Mouse (Mus musculus) thymus, adult 2 months (tissue): ENCODE results near the gene Tradd. TPM values are rescaled to one million over a fixed set of nuclear protein-coding genes. Genes with fewer than 3 reads are reported as not detected.

ENCODE experiments used
- DNase-seq: peaks from one replicate; pipeline ENCODE4 v3.0.0; 2021
- H3K27ac ChIP-seq: fragments of 200-500 bp; 2 replicates; pipeline ENCODE4 v1.5.1; 2012; ENCODE audit warnings: low read length, control low read depth; ENCODE audit not compliant: control insufficient read depth, insufficient read depth
- H3K27me3 ChIP-seq: fragments of 200-500 bp; 2 replicates; pipeline ENCODE4 v1.6.1; 2012; ENCODE audit warnings: mild to moderate bottlenecking, low read length, moderate library complexity, mixed read lengths; ENCODE audit not compliant: control insufficient read depth, insufficient read depth
- H3K36me3 ChIP-seq: fragments of 200-500 bp; 2 replicates; pipeline ENCODE4 v1.6.1; 2012; ENCODE audit warnings: mild to moderate bottlenecking, low read length, moderate library complexity; ENCODE audit not compliant: control insufficient read depth, insufficient read depth
- H3K4me1 ChIP-seq: fragments of 200-500 bp; replicated peaks from 2 replicates; pipeline ENCODE4 v1.6.1; 2012; ENCODE audit warnings: low read length; ENCODE audit not compliant: control insufficient read depth, insufficient read depth
- H3K4me3 ChIP-seq: fragments of 200-500 bp; 2 replicates; pipeline ENCODE4 v1.5.1; 2012; ENCODE audit warnings: mild to moderate bottlenecking, low read length, control low read depth, moderate library complexity; ENCODE audit not compliant: control insufficient read depth, insufficient read depth
- CTCF ChIP-seq: fragments of 200-500 bp; IDR thresholded peaks from 2 replicates; pipeline ENCODE4 v1.5.1; 2012; ENCODE audit warnings: mild to moderate bottlenecking, control low read depth, low read length, moderate library complexity, borderline replicate concordance; ENCODE audit not compliant: control insufficient read depth, poor library complexity, insufficient read depth; ENCODE audit errors: extremely low read depth
- POLR2A ChIP-seq: fragments of 200-500 bp; IDR thresholded peaks from 2 replicates; pipeline ENCODE4 v1.6.1; 2012; ENCODE audit warnings: mild to moderate bottlenecking, low read length, control low read depth, moderate library complexity; ENCODE audit not compliant: control insufficient read depth, poor library complexity, insufficient read depth; ENCODE audit errors: extremely low read depth
- WGBS: fragments of 180-500 bp; shearing (Covaris S2); methylation state at CpG from one replicate; pipeline ENCODE4 v1.1.7; 2018; 5-methylcytosine and 5-hydroxymethylcytosine counted together
- polyA plus RNA-seq: library from polyadenylated mRNA; depleted of rRNA; stranded (reverse); fragments of >200 nt; gene quantifications from 2 replicates; pipeline ENCODE4 v1.2.3, GENCODE M21; 2012

Gene Tradd
- polyA plus RNA-seq, 1 experiment: 40.4 TPM

- Histone ChIP-seq H3K27ac (no peak overlapping the region), H3K27me3 (no peaks in the 10 kb centered on the region; the same call in 1 of the 2 replicates)
These were observed 17.4 kb upstream of the Tradd start for GRCm38 (mm10) chr8:105281821-105282220.

GRCm38 (mm10) chr8:105280567-105280966 lies 16.2 kb upstream of the Tradd start:
- Histone ChIP-seq H3K36me3 (no peaks in the 10 kb centered on the region), H3K4me1 (peaks cover 20% of the 10 kb centered on the region), H3K27me3 (no peaks in the 10 kb centered on the region; the same call in 1 of the 2 replicates), H3K4me3 (no peak overlapping the region), H3K27ac (no peak overlapping the region)
- TF ChIP-seq CTCF (no peak), POLR2A (no peak)
- WGBS: 14% methylated on average over 3 of the region's 3 CpGs
- DNase-seq: no peak

More at GRCm38 (mm10) chr8:105281821-105282220, 17.4 kb upstream of the Tradd start:
- Histone ChIP-seq H3K4me1 (peaks cover 12% of the 10 kb centered on the region), H3K4me3 (no peak overlapping the region), H3K36me3 (no peaks in the 10 kb centered on the region)
- no peak for DNase-seq
- no peak for TF ChIP-seq POLR2A
- TF ChIP-seq CTCF: no peak
- WGBS: 98% methylated on average over 12 of the region's 12 CpGs

GRCm38 (mm10) chr8:105278911-105279334 lies 14.5 kb upstream of the Tradd start:
- H3K36me3 ChIP-seq: no peaks in the 10 kb centered on the region
- WGBS: 2% methylated on average over 28 of the region's 28 CpGs
- no peak for TF ChIP-seq CTCF
- TF ChIP-seq POLR2A: no peak
- H3K27ac ChIP-seq: no peak overlapping the region
- no peaks in the 10 kb centered on the region; the same call in 1 of the 2 replicates for H3K27me3 ChIP-seq
- no peak overlapping the region for H3K4me3 ChIP-seq
- no peak for DNase-seq
- H3K4me1 ChIP-seq: peaks cover 20% of the 10 kb centered on the region

- Histone ChIP-seq H3K4me1 (peaks cover 17% of the 10 kb centered on the region), H3K4me3 (peak overlapping the region; percentile 41), H3K27ac (no peak overlapping the region), H3K27me3 (no peaks in the 10 kb centered on the region; the same call in 1 of the 2 replicates), H3K36me3 (no peaks in the 10 kb centered on the region)
- DNase-seq: peak; percentile 49
- TF ChIP-seq CTCF (no peak), POLR2A (no peak)
- 4% methylated on average over 30 of the region's 30 CpGs for WGBS
These were observed 12.1 kb upstream of the Tradd start for GRCm38 (mm10) chr8:105276292-105277120.

GRCm38 (mm10) chr8:105275840-105276239 lies 11.4 kb upstream of the Tradd start, which contains the start of gene Nol3:
TSS of gene Nol3 (plus strand) at chr8:105276140.
- TF ChIP-seq POLR2A: no peak
- TF ChIP-seq CTCF: no peak
- 16% methylated on average over 10 of the region's 10 CpGs for WGBS
- DNase-seq: no peak
- H3K27me3 ChIP-seq: peaks cover 2% of the 10 kb centered on the region; the same call in 1 of the 2 replicates
- H3K4me1 ChIP-seq: peaks cover 18% of the 10 kb centered on the region
- H3K4me3 ChIP-seq: peak within 1 kb of the TSS; percentile 41
- no peaks in the 10 kb centered on the region for H3K36me3 ChIP-seq
- no peak within 1 kb of the TSS for H3K27ac ChIP-seq

GRCm38 (mm10) chr8:105275387-105275786 lies 11.0 kb upstream of the Tradd start:
- Histone ChIP-seq H3K27ac (no peak overlapping the region), H3K27me3 (peaks cover 4% of the 10 kb centered on the region; the same call in 1 of the 2 replicates), H3K36me3 (no peaks in the 10 kb centered on the region), H3K4me1 (peaks cover 23% of the 10 kb centered on the region), H3K4me3 (no peak overlapping the region)
- DNase-seq: no peak
- WGBS: 30% methylated on average over 11 of the region's 11 CpGs
- no peak for TF ChIP-seq CTCF
- TF ChIP-seq POLR2A: no peak

GRCm38 (mm10) chr8:105270916-105271186 lies 6.4 kb upstream of the Tradd start:
- Histone ChIP-seq H3K4me3 (no peak overlapping the region), H3K27ac (no peak overlapping the region), H3K36me3 (no peaks in the 10 kb centered on the region; the same call in none of the 2 replicates), H3K4me1 (peaks cover 26% of the 10 kb centered on the region), H3K27me3 (peaks cover 17% of the 10 kb centered on the region; the same call in 1 of the 2 replicates)
- TF ChIP-seq CTCF: no peak
- WGBS: 32% methylated on average over 11 of the region's 11 CpGs
- DNase-seq: no peak
